Mouse (Mus musculus) heart, adult 11 months (tissue): Measurements from ENCODE around the gene Efcab6.
"Not testable (repeated sequence)": the region's sequence is repeated elsewhere in the genome, so short reads cannot be mapped to it uniquely, and the experiment has no call there.

Experiments
- DNase-seq: peaks from one replicate; pipeline ENCODE4 v3.0.0; 2022

Gene Efcab6

GRCm38 (mm10) chr15:84065140-84065539 lies at the start of gene Efcab6:
Gene Efcab6 (minus strand): TSS chr15:84065379.
- DNase-seq = no peak

GRCm38 (mm10) chr15:84113873-84114272 lies 48.7 kb upstream of the Efcab6 start:
- no peak for DNase-seq

GRCm38 (mm10) chr15:84108899-84109298 lies 43.7 kb upstream of the Efcab6 start:
- DNase-seq = no peak

- DNase-seq = no peak
Measured at GRCm38 (mm10) chr15:84105924-84106500, 40.8 kb upstream of the Efcab6 start.

GRCm38 (mm10) chr15:84105105-84105923 lies 40.1 kb upstream of the Efcab6 start, which contains the start of gene Sult4a1:
Gene Sult4a1 (minus strand): TSS chr15:84105754.
- DNase-seq = no peak

- DNase-seq = no peak
Measured at GRCm38 (mm10) chr15:84104626-84105025, 39.4 kb upstream of the Efcab6 start.

- not testable (repeated sequence) for DNase-seq
Measured at GRCm38 (mm10) chr15:84097536-84097935, 32.4 kb upstream of the Efcab6 start.

GRCm38 (mm10) chr15:84096051-84096450 lies 30.9 kb upstream of the Efcab6 start:
- DNase-seq = no peak

GRCm38 (mm10) chr15:84094921-84095320 lies 29.7 kb upstream of the Efcab6 start:
- no peak for DNase-seq

- DNase-seq = no peak
Measured at GRCm38 (mm10) chr15:84086775-84087174, 21.6 kb upstream of the Efcab6 start.

- no peak for DNase-seq
Measured at GRCm38 (mm10) chr15:84086364-84086763, 21.2 kb upstream of the Efcab6 start.

GRCm38 (mm10) chr15:84080069-84080468 lies 14.9 kb upstream of the Efcab6 start:
- no peak for DNase-seq

GRCm38 (mm10) chr15:84079519-84079918 lies 14.3 kb upstream of the Efcab6 start:
- no peak for DNase-seq

GRCm38 (mm10) chr15:84078667-84079066 lies 13.5 kb upstream of the Efcab6 start:
- DNase-seq = no peak

- DNase-seq = no peak
Measured at GRCm38 (mm10) chr15:84077151-84077550, 12.0 kb upstream of the Efcab6 start.

GRCm38 (mm10) chr15:84074705-84075185 lies 9.6 kb upstream of the Efcab6 start:
- no peak for DNase-seq

GRCm38 (mm10) chr15:84073911-84074704 lies 8.9 kb upstream of the Efcab6 start:
- no peak for DNase-seq

- no peak for DNase-seq
Measured at GRCm38 (mm10) chr15:84073058-84073457, 7.9 kb upstream of the Efcab6 start.

- DNase-seq = no peak
Measured at GRCm38 (mm10) chr15:84072226-84072625, 7.0 kb upstream of the Efcab6 start.

- no peak for DNase-seq
Measured at GRCm38 (mm10) chr15:84070116-84070676, 5.0 kb upstream of the Efcab6 start.

- DNase-seq = no peak
Measured at GRCm38 (mm10) chr15:84069455-84070050, 4.4 kb upstream of the Efcab6 start.

- DNase-seq = no peak
Measured at GRCm38 (mm10) chr15:84065701-84066100, 522 bp upstream of the Efcab6 start.

- DNase-seq = no peak
Measured at GRCm38 (mm10) chr15:84058841-84059240, 6.3 kb downstream of the Efcab6 start.
